Mouse (Mus musculus) forebrain, embryonic 15.5 days (tissue): ENCODE measurements at regions not wholly inside any gene's neighbourhood (a gene's known extent, or its start where the extent isn't known, plus 50 kb on each side); places are given as distances from the start of the nearest gene placed in this dataset.
A peak's percentile ranks its signal among the peaks of the same experiment; 100 is the strongest.

Source experiments
- ATAC-seq: fragments of 200-750 bp; cut with Nextera tagmentation; replicated peaks from 2 replicates; pipeline ENCODE4 v1.8.0; 2017; ENCODE audit warnings: mild to moderate bottlenecking, moderate TSS enrichment, moderate library complexity
- H3K27ac ChIP-seq: fragments of 300-500 bp; sonication (generic); replicated peaks from 2 replicates; pipeline ENCODE4 v1.5.1; 2015; ENCODE audit warnings: mild to moderate bottlenecking, inconsistent platforms
- H3K27me3 ChIP-seq: fragments of 300-500 bp; sonication (generic); 2 replicates; pipeline ENCODE4 v1.6.1; 2015; ENCODE audit warnings: inconsistent platforms
- H3K36me3 ChIP-seq: fragments of 300-500 bp; sonication (generic); 2 replicates; pipeline ENCODE4 v1.6.1; 2015; ENCODE audit warnings: mild to moderate bottlenecking, inconsistent platforms
- H3K4me1 ChIP-seq: fragments of 300-500 bp; sonication (generic); 2 replicates; pipeline ENCODE4 v1.6.1; 2015; ENCODE audit warnings: inconsistent platforms
- H3K4me2 ChIP-seq: fragments of 300-500 bp; sonication (generic); replicated peaks from 2 replicates; pipeline ENCODE4 v1.6.1; 2015; ENCODE audit warnings: mild to moderate bottlenecking, inconsistent platforms
- H3K4me3 ChIP-seq: fragments of 300-500 bp; sonication (generic); 2 replicates; pipeline ENCODE4 v1.5.1; 2015; ENCODE audit warnings: mild to moderate bottlenecking, inconsistent platforms
- H3K9ac ChIP-seq: fragments of 300-500 bp; sonication (generic); replicated peaks from 2 replicates; pipeline ENCODE4 v1.6.1; 2015; ENCODE audit warnings: mild to moderate bottlenecking, inconsistent platforms
- H3K9me3 ChIP-seq: fragments of 300-500 bp; sonication (generic); 2 replicates; pipeline ENCODE4 v1.6.1; 2016; ENCODE audit warnings: inconsistent platforms
- WGBS: fragments of 180-500 bp; shearing (Covaris S2); methylation state at CpG from one replicate; pipeline ENCODE4 v1.1.7; 2015; ENCODE audit warnings: mixed read lengths; 5-methylcytosine and 5-hydroxymethylcytosine counted together

DNA sequence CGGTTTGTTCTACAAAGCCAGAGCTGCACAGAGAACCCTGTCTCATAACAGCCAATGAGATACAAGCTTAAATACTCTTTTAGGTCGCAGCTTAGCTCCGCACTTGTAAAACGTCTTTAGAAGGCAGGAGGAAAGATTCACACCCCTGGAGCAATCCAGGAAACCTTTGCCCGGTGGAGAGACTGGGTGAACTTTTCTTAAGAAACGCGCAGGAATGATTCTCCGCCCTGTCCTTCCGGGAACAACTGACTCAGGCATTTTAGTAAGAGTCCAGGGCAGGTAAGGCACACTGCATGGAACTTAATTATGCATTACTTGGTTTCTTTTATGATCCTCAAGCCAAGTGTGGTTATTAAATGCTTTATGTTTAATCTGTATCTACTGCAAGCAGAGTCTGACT, 70.0 kb upstream of the Ralgps2 start:
- Histone ChIP-seq H3K4me2 (no peak overlapping the region), H3K4me3 (no peak overlapping the region), H3K27ac (no peak overlapping the region), H3K36me3 (no peaks in the 10 kb centered on the region), H3K9me3 (no peaks in the 10 kb centered on the region), H3K4me1 (no peaks in the 10 kb centered on the region), H3K27me3 (no peaks in the 10 kb centered on the region), H3K9ac (no peak overlapping the region)
- WGBS: 84% methylated on average over 9 of the region's 9 CpGs
- ATAC-seq: no peak

DNA sequence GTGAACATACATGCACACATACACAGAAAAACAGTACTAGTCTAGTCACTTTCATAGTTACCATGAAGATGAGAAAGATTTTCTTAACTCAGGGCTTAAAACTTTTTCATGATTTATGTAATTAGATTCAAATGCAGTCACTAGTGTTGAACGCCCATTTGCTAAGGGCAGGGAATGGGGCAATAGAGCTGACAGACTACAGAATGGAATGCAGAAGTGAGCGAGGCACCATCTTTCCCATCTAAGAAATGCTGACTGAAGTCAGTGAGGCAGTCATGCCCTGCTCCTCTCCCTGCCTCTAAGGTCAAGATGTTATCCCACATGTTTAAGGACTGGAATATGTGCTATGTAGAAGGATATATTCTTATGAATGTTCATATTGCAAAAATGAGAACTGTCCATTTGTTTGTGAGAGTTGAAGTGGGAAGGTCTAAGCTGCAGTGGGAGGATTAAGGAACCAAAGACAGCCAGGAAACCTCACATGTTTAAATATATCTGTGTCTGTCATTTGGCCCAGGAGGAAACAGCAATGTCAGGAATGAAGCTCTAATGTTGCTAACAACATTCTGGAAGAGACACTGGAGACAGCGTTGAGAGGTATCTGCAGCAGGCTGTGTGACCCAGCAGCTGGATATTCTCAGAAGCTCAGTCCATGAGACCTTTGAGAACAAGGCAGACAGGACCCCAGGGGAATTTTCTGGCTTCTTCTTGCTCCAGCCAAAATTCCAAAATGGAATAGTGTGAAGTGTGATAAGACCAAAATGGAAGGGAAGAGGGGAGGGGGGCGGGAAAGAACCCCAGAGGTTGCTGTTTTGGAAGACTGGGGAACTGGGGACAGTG, 68.7 kb upstream of the Ralgps2 start:
- no peaks in the 10 kb centered on the region for H3K9me3 ChIP-seq
- no peaks in the 10 kb centered on the region for H3K36me3 ChIP-seq
- WGBS: 92% methylated on average over 4 of the region's 4 CpGs
- H3K4me2 ChIP-seq: no peak overlapping the region
- H3K27me3 ChIP-seq: no peaks in the 10 kb centered on the region
- no peak overlapping the region for H3K27ac ChIP-seq
- H3K4me3 ChIP-seq: no peak overlapping the region
- H3K4me1 ChIP-seq: no peaks in the 10 kb centered on the region
- no peak for ATAC-seq
- H3K9ac ChIP-seq: no peak overlapping the region

DNA sequence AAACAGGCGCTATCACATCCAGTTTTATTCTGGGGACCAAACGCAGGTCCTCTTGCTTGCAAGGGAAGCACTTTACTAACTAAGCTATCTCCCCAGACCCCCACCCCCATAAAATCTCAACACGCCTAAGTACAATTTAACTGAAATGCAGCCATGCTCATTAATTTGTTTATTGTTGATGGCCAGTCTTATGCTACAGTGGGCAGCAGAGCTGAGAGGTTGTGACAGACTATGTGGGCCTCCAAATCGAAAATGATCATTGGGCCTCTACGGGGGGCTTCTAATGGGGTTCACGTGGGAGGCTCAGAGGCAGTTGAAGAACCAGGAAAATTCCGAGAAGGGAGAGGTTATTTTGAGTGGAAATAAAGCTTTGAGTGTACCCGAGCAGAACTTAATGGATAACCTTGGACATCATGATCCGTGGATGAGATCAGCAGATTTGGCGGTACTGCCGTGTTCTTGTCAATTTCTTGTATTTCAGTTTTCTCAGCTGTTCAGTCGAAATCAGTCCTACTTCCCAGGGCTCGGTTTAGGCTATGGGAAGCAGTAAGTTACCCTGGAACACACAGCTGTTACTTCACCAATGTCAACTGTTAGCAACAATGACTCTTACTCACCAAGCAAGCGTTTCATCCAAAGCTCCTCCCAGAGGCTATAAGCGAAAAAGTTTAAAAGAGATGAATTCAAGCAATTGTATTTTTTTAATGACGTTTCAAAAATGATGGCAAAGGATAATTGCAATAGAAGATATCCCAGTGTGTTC, 65.1 kb upstream of the Ralgps2 start:
- Histone ChIP-seq H3K4me3 (no peak overlapping the region), H3K9ac (no peak overlapping the region)
- ATAC-seq: no peak

DNA sequence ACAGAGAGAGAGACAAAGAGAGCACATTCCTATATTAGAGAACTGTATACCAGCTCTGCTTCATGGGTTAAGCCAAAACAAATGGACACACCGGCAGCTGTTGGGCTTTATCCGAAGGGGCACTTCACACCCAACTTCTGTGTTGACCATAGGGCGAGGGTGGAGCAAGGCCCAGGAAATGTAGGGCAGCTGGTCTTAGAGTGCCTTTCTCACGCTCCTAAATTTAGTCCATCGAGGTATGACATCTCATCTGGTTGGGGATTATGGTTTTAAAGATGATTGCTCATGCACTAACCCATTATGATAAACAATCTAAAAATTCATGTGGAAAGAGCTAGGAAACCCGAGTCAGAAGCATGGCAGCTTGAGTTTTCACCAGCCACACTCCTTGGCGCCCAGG, 63.6 kb upstream of the Ralgps2 start:
- 95% methylated on average over 7 of the region's 7 CpGs for WGBS
- ATAC-seq: no peak

More for the DNA sequence above, 65.1 kb upstream of the Ralgps2 start:
- H3K36me3 ChIP-seq: no peaks in the 10 kb centered on the region
- H3K9me3 ChIP-seq: no peaks in the 10 kb centered on the region
- H3K4me2 ChIP-seq: no peak overlapping the region
- 86% methylated on average over 16 of the region's 16 CpGs for WGBS
- no peaks in the 10 kb centered on the region for H3K27me3 ChIP-seq
- H3K27ac ChIP-seq: no peak overlapping the region
- H3K4me1 ChIP-seq: peaks cover 13% of the 10 kb centered on the region

DNA sequence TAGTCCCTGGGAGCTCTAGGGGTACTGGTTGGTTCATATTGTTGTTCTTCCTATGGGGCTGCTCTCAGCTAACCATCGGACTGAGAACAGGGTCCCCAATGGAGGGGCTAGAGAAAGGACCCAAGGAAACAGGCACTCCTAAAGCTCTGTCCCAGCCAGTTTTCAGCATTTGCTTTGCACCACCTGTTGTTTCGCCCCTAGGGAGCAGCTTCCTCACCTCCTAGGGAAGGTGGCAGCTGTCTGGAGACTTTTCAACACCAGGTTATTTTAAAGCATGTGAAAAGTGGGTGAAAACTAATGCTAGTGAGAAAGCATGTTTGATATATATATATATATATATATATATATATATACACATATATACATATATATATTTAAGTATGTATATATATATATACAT, 62.8 kb upstream of the Ralgps2 start:
- Histone ChIP-seq H3K27me3 (no peaks in the 10 kb centered on the region), H3K4me3 (no peak overlapping the region)

More for the DNA sequence above, 63.6 kb upstream of the Ralgps2 start:
- no peaks in the 10 kb centered on the region for H3K36me3 ChIP-seq
- no peak overlapping the region for H3K27ac ChIP-seq
- no peak overlapping the region for H3K4me3 ChIP-seq
- H3K9ac ChIP-seq: no peak overlapping the region
- H3K27me3 ChIP-seq: no peaks in the 10 kb centered on the region
- no peak overlapping the region for H3K4me2 ChIP-seq
- no peaks in the 10 kb centered on the region for H3K9me3 ChIP-seq
- peaks cover 18% of the 10 kb centered on the region for H3K4me1 ChIP-seq

DNA sequence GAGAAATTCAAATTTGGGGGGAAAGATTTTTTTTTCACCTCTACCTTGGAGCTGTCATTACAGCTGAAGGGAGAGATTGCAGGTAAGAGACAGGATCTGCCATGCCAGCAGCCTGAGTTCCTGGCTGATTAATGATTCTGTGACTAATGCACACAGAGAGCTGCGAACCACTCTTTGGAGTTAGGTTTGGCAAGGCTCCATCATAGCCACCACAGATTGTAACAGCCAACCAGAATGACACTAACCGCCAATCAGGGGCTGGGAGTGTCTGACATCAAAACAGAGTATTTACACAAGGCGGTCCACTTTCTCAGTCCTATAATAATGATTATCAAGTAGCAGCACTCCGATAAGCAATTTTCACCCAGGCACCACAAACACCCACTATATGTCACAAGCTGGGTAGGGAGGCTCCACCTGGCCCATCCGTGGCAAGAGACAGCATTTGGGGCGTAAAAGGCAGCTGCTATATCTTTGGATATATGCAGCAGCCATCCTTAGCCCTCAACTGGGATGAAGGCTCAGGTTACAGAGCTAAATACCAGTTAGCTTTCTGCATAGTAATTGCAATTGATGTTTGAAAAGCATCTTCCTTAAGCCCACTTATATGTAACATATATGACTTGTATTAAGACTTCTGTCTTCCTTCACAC, 61.7 kb upstream of the Ralgps2 start:
- WGBS: 44% methylated on average over 6 of the region's 6 CpGs
- Histone ChIP-seq H3K4me1 (peaks cover 35% of the 10 kb centered on the region), H3K9me3 (no peaks in the 10 kb centered on the region), H3K4me3 (no peak overlapping the region), H3K27ac (peak overlapping the region; percentile 69), H3K27me3 (no peaks in the 10 kb centered on the region), H3K36me3 (no peaks in the 10 kb centered on the region), H3K9ac (no peak overlapping the region), H3K4me2 (no peak overlapping the region)
- ATAC-seq: no peak

More for the DNA sequence above, 62.8 kb upstream of the Ralgps2 start:
- WGBS: 92% methylated on average over 2 of the region's 2 CpGs
- Histone ChIP-seq H3K36me3 (no peaks in the 10 kb centered on the region), H3K9me3 (no peaks in the 10 kb centered on the region), H3K9ac (no peak overlapping the region), H3K4me2 (no peak overlapping the region), H3K4me1 (peaks cover 26% of the 10 kb centered on the region), H3K27ac (no peak overlapping the region)
- ATAC-seq: no peak

DNA sequence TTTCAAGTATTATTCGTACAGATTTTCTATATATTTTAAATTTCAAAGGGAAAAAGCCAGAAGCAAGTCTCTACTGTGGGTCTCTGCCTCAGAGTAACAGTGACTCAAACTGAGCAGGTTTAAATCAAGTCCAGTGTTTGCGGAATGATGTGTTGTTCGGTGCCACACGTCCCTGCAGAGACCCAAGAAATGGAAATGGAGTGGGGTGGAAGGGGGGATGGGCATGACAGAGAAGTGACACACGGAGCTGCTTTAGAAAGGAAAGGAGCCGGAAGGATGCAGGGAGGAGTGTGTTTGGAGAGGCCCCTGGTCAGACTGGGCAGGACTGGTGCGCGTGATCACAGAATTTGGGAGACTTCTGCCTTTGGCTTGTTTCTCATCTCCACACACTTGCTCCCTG, 60.5 kb upstream of the Ralgps2 start:
- no peak for ATAC-seq
- 58% methylated on average over 8 of the region's 8 CpGs for WGBS

DNA sequence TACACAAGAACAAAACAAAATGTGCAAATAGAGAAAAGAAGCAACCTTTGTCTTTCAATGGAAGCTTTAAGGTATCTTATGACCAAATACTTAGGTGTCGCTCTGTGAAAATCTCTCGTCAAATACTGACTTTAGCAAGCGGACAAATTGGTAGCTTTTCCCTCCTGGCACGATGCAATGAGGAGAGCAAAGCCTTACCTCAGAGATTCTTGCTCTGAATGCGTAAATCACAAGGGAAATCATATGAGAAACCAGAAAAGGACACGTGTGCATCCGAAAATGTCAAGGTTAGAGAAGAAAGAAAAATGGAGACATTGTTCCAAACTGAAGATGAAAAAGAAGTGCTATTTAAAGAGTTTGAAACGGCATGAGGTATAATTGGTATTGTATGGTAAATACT, 59.8 kb upstream of the Ralgps2 start:
- ATAC-seq: no peak
- WGBS: 88% methylated on average over 8 of the region's 8 CpGs
- no peak overlapping the region for H3K27ac ChIP-seq
- H3K27me3 ChIP-seq: no peaks in the 10 kb centered on the region
- peaks cover 35% of the 10 kb centered on the region for H3K4me1 ChIP-seq
- no peak overlapping the region for H3K4me3 ChIP-seq
- H3K4me2 ChIP-seq: no peak overlapping the region
- H3K36me3 ChIP-seq: no peaks in the 10 kb centered on the region
- no peak overlapping the region for H3K9ac ChIP-seq
- H3K9me3 ChIP-seq: no peaks in the 10 kb centered on the region

More for the DNA sequence above, 60.5 kb upstream of the Ralgps2 start:
- no peak overlapping the region for H3K4me2 ChIP-seq
- no peaks in the 10 kb centered on the region for H3K27me3 ChIP-seq
- H3K9ac ChIP-seq: no peak overlapping the region
- 0 out of 2 replicates have a peak overlapping the region, but pooled peaks have one; percentile 35 for H3K27ac ChIP-seq
- H3K9me3 ChIP-seq: no peaks in the 10 kb centered on the region
- H3K36me3 ChIP-seq: no peaks in the 10 kb centered on the region
- H3K4me3 ChIP-seq: no peak overlapping the region
- peaks cover 35% of the 10 kb centered on the region for H3K4me1 ChIP-seq

DNA sequence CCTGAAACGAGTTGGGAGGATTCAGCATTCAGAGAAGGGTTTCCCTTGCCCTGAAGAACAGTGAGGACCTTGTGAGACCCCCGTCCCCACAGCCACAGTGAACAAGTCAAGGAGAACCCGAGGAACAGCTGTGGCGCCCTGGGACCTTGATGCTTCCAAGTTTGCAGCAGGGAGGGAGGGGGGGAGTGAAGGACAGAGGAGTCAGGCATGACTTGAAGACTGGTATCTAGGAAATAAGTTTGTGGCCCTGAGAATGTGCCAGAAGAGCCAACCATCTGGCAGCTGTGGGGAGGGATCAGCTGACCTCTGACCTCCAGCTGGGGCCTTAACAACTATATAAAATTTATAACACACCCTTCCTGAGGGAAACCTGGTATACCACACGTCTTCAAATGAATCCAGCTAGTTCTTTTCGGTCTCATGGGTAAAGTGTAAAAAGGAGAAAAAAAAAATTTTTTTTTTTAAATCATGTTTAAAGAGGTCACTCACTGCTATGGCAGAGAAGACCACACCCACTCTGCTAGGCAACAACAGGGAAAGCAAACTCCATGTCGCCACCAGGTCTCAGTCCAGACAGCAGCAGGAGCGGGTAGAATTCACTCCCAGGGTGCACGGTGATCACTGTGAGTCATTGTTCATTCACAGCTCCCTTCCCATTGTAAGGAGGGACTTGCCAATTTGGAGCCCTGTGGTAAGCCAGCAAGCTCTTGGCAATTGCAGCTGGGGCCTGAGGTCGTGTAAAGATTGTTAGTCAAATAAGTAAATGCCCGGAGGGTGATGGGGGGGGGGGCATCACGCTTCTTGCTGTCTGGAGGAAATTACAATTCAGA, 58.3 kb upstream of the Ralgps2 start:
- H3K4me1 ChIP-seq: peaks cover 44% of the 10 kb centered on the region
- no peak overlapping the region for H3K4me2 ChIP-seq
- no peaks in the 10 kb centered on the region for H3K36me3 ChIP-seq
- no peaks in the 10 kb centered on the region for H3K9me3 ChIP-seq
- H3K4me3 ChIP-seq: no peak overlapping the region
- H3K27ac ChIP-seq: peak overlapping the region; percentile 72
- no peaks in the 10 kb centered on the region for H3K27me3 ChIP-seq
- no peak overlapping the region for H3K9ac ChIP-seq
- ATAC-seq: peak; percentile 51
- 24% methylated on average over 12 of the region's 12 CpGs for WGBS

DNA sequence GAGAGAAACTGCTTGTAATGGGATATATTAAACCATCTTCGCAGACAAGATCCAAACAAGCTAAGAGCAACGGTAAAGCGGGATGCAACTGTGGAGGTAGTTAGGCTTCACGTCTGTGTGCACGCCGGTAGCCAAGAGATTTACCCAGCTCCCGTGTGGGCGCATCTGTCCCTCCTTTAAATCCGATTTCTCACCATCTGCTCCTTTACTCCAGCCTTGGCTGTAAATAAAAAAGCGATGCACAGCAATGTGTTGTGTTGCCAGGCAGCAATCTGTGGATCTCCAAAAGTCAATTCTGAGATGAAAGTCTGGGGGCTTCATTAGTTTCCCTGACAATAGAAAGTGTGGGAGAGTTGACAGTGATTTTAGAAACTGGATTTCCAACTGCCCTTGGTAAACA, 57.6 kb upstream of the Ralgps2 start:
- 32% methylated on average over 10 of the region's 10 CpGs for WGBS
- H3K27ac ChIP-seq: peak overlapping the region; percentile 72
- H3K4me2 ChIP-seq: no peak overlapping the region
- ATAC-seq: peak; percentile 72
- no peaks in the 10 kb centered on the region for H3K9me3 ChIP-seq
- H3K4me3 ChIP-seq: no peak overlapping the region
- H3K9ac ChIP-seq: no peak overlapping the region
- no peaks in the 10 kb centered on the region for H3K36me3 ChIP-seq
- no peaks in the 10 kb centered on the region for H3K27me3 ChIP-seq
- peaks cover 51% of the 10 kb centered on the region for H3K4me1 ChIP-seq

DNA sequence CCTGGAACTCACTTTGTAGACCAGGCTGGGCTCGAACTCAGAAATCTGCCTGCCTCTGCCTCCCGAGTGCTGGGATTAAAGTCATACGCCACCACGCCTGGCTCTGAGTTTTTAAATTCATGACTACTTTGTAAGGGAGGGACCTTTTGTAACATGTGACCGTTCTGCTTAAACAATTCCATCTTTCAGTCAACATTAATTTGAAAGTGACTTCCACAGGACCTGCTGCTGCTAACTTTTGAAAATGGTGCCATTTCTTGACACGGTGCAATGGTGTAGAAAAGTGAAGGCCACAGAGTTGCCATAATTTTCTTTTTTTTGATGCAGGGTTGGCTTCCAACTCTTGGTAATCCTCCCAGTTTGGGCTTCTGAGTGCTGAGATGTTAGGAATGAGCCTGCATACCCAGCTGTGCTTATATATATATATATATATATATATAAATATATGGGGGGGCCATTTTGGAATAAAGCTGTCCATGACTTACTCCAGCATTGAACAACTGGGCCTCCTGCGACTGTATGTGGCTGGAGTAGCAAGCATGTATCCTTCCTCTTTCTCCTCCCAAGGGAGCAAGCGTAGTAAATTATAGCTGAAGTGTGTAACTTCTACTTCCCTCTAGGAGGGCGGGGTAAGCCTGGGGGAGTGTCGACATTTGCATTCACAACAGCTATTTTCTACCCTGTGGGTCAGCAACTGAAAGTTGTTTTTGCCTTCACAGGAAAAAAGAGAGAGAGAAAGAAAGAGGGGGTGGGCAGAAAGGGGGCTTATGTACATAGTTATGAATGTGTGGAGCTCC, 56.9 kb upstream of the Ralgps2 start:
- Histone ChIP-seq H3K9ac (no peak overlapping the region), H3K4me1 (peaks cover 51% of the 10 kb centered on the region), H3K27me3 (no peaks in the 10 kb centered on the region), H3K27ac (peak overlapping the region; percentile 72), H3K4me2 (no peak overlapping the region), H3K9me3 (no peaks in the 10 kb centered on the region), H3K4me3 (no peak overlapping the region), H3K36me3 (no peaks in the 10 kb centered on the region)
- WGBS: 84% methylated on average over 10 of the region's 10 CpGs
- ATAC-seq: no peak
